Mouse (Mus musculus): ENCODE results near the gene Rnf149. TPM values are rescaled to one million over a fixed set of nuclear protein-coding genes. Genes with fewer than 3 reads are reported as not detected.

Gene Rnf149
- total RNA-seq, 2 experiments from 2014 or later, result 28.3 to 28.5 TPM

GRCm38 (mm10) chr1:39576431-39577243, 568 bp downstream of the Rnf149 start:
- peak in 1 of 2 experiments; percentile 67 for DNase-seq (ENCODE audit: low spot score in 2 of 2)
- intact Hi-C loops (cut with DNase I), result loop anchor here (2.0 kb wide), 1 partner anchor 74 kb away; the partner anchor contains the start of gene Creg2

- intact Hi-C loops (cut with DNase I), result loop anchor here (2.0 kb wide), 1 partner anchor 75 kb away; the partner anchor contains the start of gene Creg2
- peak in 1 of 2 experiments; percentile 14 for DNase-seq (ENCODE audit: low spot score in 2 of 2)
Observed at GRCm38 (mm10) chr1:39575778-39576375, 1.3 kb downstream of the Rnf149 start.

- intact Hi-C loops (cut with DNase I), result no loop called here
- DNase-seq (ENCODE audit: low spot score in 2 of 2), result no peak
Observed at GRCm38 (mm10) chr1:39573890-39574289, 3.3 kb downstream of the Rnf149 start.

GRCm38 (mm10) chr1:39571653-39572052, 5.6 kb downstream of the Rnf149 start:
- intact Hi-C loops (cut with DNase I), result no loop called here
- no peak for DNase-seq (ENCODE audit: low spot score in 2 of 2)

GRCm38 (mm10) chr1:39568079-39568478, 9.1 kb downstream of the Rnf149 start:
- intact Hi-C loops (cut with DNase I), result no loop called here
- no peak for DNase-seq (ENCODE audit: low spot score in 2 of 2)

GRCm38 (mm10) chr1:39564603-39565002, 12.6 kb downstream of the Rnf149 start:
- intact Hi-C loops (cut with DNase I), result no loop called here
- DNase-seq (ENCODE audit: low spot score in 2 of 2), result no peak

GRCm38 (mm10) chr1:39563161-39563560, 14.0 kb downstream of the Rnf149 start:
- intact Hi-C loops (cut with DNase I), result no loop called here
- DNase-seq (ENCODE audit: low spot score in 2 of 2), result no peak

GRCm38 (mm10) chr1:39561920-39562319, 15.3 kb downstream of the Rnf149 start:
- DNase-seq (ENCODE audit: low spot score in 2 of 2), result peak in 1 of 2 experiments; percentile 37
- intact Hi-C loops (cut with DNase I), result no loop called here

- DNase-seq (ENCODE audit: low spot score in 2 of 2), result peak in 1 of 2 experiments; percentile 55
- intact Hi-C loops (cut with DNase I), result loop anchor here (5.0 kb wide), 2 partner anchors 93 to 343 kb away; partner anchors contain the start of genes Creg2 and Map4k4
Observed at GRCm38 (mm10) chr1:39559009-39559408, 18.2 kb downstream of the Rnf149 start.

GRCm38 (mm10) chr1:39555556-39556415, 21.4 kb downstream of the Rnf149 start:
- intact Hi-C loops (cut with DNase I), result loop anchor here (5.0 kb wide), 2 partner anchors 97 to 347 kb away; partner anchors contain the start of genes Creg2 and Map4k4
- peak; percentile 67 to 97 for DNase-seq (ENCODE audit: low spot score in 2 of 2)

- intact Hi-C loops (cut with DNase I), result no loop called here
- DNase-seq (ENCODE audit: low spot score in 2 of 2), result no peak
Observed at GRCm38 (mm10) chr1:39549831-39550230, 27.4 kb downstream of the Rnf149 start.

GRCm38 (mm10) chr1:39547238-39547637, 30.0 kb downstream of the Rnf149 start:
- intact Hi-C loops (cut with DNase I), result no loop called here
- no peak for DNase-seq (ENCODE audit: low spot score in 2 of 2)

GRCm38 (mm10) chr1:39546160-39546866, 30.9 kb downstream of the Rnf149 start:
- intact Hi-C loops (cut with DNase I), result no loop called here
- DNase-seq (ENCODE audit: low spot score in 2 of 2), result no peak

- DNase-seq (ENCODE audit: low spot score in 2 of 2), result peak in 1 of 2 experiments; percentile 39
- intact Hi-C loops (cut with DNase I), result no loop called here
Observed at GRCm38 (mm10) chr1:39545589-39545988, 31.6 kb downstream of the Rnf149 start.

GRCm38 (mm10) chr1:39540592-39540991, 36.6 kb downstream of the Rnf149 start:
- no peak for DNase-seq (ENCODE audit: low spot score in 2 of 2)
- intact Hi-C loops (cut with DNase I), result no loop called here

GRCm38 (mm10) chr1:39537631-39538380, 39.4 kb downstream of the Rnf149 start:
- DNase-seq (ENCODE audit: low spot score in 2 of 2), result no peak
- intact Hi-C loops (cut with DNase I), result loop anchor here (10.0 kb wide), 1 partner anchor 343 kb away; the partner anchor contains the start of gene Npas2

GRCm38 (mm10) chr1:39536701-39537100, 40.5 kb downstream of the Rnf149 start:
- intact Hi-C loops (cut with DNase I), result loop anchor here (10.0 kb wide), 1 partner anchor 342 kb away; the partner anchor contains the start of gene Npas2
- DNase-seq (ENCODE audit: low spot score in 2 of 2), result no peak
